Mouse (Mus musculus) midbrain, embryonic 13.5 days (tissue): ENCODE data around the gene Bbs4. TPM values are rescaled to one million over a fixed set of nuclear protein-coding genes. Genes with fewer than 3 reads are reported as not detected.

Source experiments
- ATAC-seq: fragments of 200-750 bp; cut with Nextera tagmentation; 2 replicates; pipeline ENCODE4 v1.8.0; 2017; ENCODE audit warnings: mild to moderate bottlenecking, moderate TSS enrichment, moderate library complexity
- H3K27ac ChIP-seq: fragments of 300-500 bp; sonication (generic); 2 replicates; pipeline ENCODE4 v1.5.1; 2015; ENCODE audit warnings: inconsistent platforms, mild to moderate bottlenecking, moderate library complexity
- H3K27me3 ChIP-seq: fragments of 300-500 bp; sonication (generic); 2 replicates; pipeline ENCODE4 v1.6.1; 2015; ENCODE audit warnings: mild to moderate bottlenecking, inconsistent platforms
- H3K36me3 ChIP-seq: fragments of 300-500 bp; sonication (generic); 2 replicates; pipeline ENCODE4 v1.6.1; 2015; ENCODE audit warnings: mild to moderate bottlenecking, inconsistent platforms
- H3K4me1 ChIP-seq: fragments of 300-500 bp; sonication (generic); replicated peaks from 2 replicates; pipeline ENCODE4 v1.6.1; 2015; ENCODE audit warnings: inconsistent platforms
- H3K4me2 ChIP-seq: fragments of 300-500 bp; sonication (generic); replicated peaks from 2 replicates; pipeline ENCODE4 v1.6.1; 2015; ENCODE audit warnings: moderate library complexity, mild to moderate bottlenecking, inconsistent platforms
- H3K4me3 ChIP-seq: fragments of 300-500 bp; sonication (generic); replicated peaks from 2 replicates; pipeline ENCODE4 v1.5.1; 2015; ENCODE audit warnings: mild to moderate bottlenecking, inconsistent platforms
- H3K9ac ChIP-seq: fragments of 300-500 bp; sonication (generic); replicated peaks from 2 replicates; pipeline ENCODE4 v1.6.1; 2015; ENCODE audit warnings: mild to moderate bottlenecking, inconsistent platforms
- H3K9me3 ChIP-seq: fragments of 300-500 bp; sonication (generic); 2 replicates; pipeline ENCODE4 v1.6.1; 2016; ENCODE audit warnings: mild to moderate bottlenecking, inconsistent platforms
- WGBS: fragments of 180-500 bp; shearing (Covaris S2); methylation state at CpG from one replicate; pipeline ENCODE4 v1.1.7; 2015; 5-methylcytosine and 5-hydroxymethylcytosine counted together
- polyA plus RNA-seq: library from polyadenylated mRNA; unstranded; fragments of >200 nt; fragmentation: Nextera tagmentation; extraction: Ambion mirVana; gene quantifications from 2 replicates; pipeline ENCODE4 v1.2.1, GENCODE M21; 2015

Gene Bbs4
- polyA plus RNA-seq, 1 experiment from 2014 or later = 41.6 TPM

- Histone ChIP-seq H3K9ac (no peak overlapping the region), H3K27me3 (no peaks in the 10 kb centered on the region), H3K4me1 (no peaks in the 10 kb centered on the region), H3K27ac (no peak overlapping the region), H3K4me2 (no peak overlapping the region), H3K9me3 (no peaks in the 10 kb centered on the region), H3K4me3 (no peak overlapping the region), H3K36me3 (peaks cover 68% of the 10 kb centered on the region)
- WGBS = 70% methylated on average over 5 of the region's 5 CpGs
- ATAC-seq = no peak
Measured at GRCm38 (mm10) chr9:59338411-59338810, 14.9 kb downstream of the Bbs4 start.

DNA sequence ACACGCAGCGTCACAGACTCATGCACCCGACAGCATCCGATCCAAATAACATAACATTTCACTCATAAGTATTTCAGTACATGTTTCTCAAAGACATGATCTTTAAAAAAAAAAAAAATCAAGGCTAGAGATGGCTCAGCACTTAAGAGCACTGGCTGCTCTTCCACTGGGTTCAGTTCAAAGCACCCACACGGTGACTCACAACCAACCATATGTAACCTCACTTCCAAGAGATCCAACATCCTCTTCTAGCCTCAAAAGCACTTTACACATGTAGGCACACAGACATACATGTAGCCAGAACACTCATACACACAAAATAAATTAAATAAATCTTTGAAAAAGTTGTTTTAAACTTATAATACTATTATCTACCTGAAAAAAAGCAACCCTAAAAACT, 15.4 kb downstream of the Bbs4 start:
- 94% methylated on average over 5 of the region's 5 CpGs for WGBS
- H3K4me2 ChIP-seq = no peak overlapping the region
- H3K27me3 ChIP-seq = no peaks in the 10 kb centered on the region
- no peaks in the 10 kb centered on the region for H3K4me1 ChIP-seq
- H3K9me3 ChIP-seq = no peaks in the 10 kb centered on the region
- H3K9ac ChIP-seq = no peak overlapping the region
- H3K27ac ChIP-seq = no peak overlapping the region
- no peak overlapping the region for H3K4me3 ChIP-seq
- ATAC-seq = no peak
- H3K36me3 ChIP-seq = peaks cover 70% of the 10 kb centered on the region

DNA sequence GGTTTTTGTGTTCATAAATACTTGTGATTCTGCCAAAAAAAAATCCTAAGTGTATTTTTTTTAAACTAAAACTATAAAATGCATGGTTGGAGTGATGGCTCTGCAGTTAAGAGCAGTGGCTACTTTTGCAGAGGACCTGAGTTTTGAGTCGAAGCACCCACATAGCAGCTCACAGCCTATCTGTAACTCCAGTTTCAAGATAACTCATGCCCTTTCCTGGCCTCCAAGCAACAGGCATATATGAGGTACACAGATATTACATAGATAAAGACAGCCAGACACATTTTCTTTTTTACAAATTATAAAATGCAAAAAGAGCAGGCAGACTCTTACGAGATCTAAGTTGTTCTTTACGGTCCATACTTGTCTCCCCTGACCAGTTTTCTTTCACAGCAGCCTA, 16.8 kb downstream of the Bbs4 start:
- no peaks in the 10 kb centered on the region for H3K9me3 ChIP-seq
- H3K36me3 ChIP-seq = peaks cover 70% of the 10 kb centered on the region
- H3K4me1 ChIP-seq = no peaks in the 10 kb centered on the region
- H3K9ac ChIP-seq = no peak overlapping the region
- H3K4me2 ChIP-seq = no peak overlapping the region
- no peaks in the 10 kb centered on the region for H3K27me3 ChIP-seq
- WGBS = 94% methylated on average over 3 of the region's 3 CpGs
- H3K27ac ChIP-seq = no peak overlapping the region
- no peak for ATAC-seq
- H3K4me3 ChIP-seq = no peak overlapping the region

DNA sequence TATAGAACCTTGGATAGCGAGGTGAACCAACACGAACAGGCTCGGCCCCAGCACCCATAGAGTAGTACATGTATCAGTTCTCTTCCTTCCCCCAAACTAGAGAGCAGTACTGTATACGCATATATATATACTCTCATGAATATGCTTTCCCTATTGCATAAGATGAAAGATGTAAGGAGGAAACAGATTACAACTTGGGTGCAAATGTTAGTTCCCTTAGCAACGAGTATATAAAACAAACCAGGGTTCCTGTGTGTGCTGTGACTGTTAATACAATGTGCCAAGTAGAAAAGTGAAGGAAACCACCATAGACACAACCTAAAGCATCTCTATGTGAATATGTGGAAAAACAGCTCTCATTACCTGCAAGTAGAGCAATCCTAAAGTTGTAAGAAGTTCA, 23.3 kb downstream of the Bbs4 start:
- Histone ChIP-seq H3K9ac (no peak overlapping the region), H3K4me3 (no peak overlapping the region), H3K36me3 (peaks cover 68% of the 10 kb centered on the region), H3K4me2 (no peak overlapping the region), H3K4me1 (no peaks in the 10 kb centered on the region), H3K9me3 (no peaks in the 10 kb centered on the region), H3K27ac (no peak overlapping the region), H3K27me3 (no peaks in the 10 kb centered on the region)
- 93% methylated on average over 5 of the region's 5 CpGs for WGBS
- ATAC-seq = no peak

GRCm38 (mm10) chr9:59324351-59324750, 29.0 kb downstream of the Bbs4 start:
- no peaks in the 10 kb centered on the region for H3K9me3 ChIP-seq
- H3K27ac ChIP-seq = no peak overlapping the region
- no peak overlapping the region for H3K9ac ChIP-seq
- no peaks in the 10 kb centered on the region for H3K27me3 ChIP-seq
- H3K4me3 ChIP-seq = no peak overlapping the region
- peaks cover 61% of the 10 kb centered on the region for H3K36me3 ChIP-seq
- no peak overlapping the region for H3K4me2 ChIP-seq
- H3K4me1 ChIP-seq = no peaks in the 10 kb centered on the region
- ATAC-seq = no peak

- Histone ChIP-seq H3K27me3 (no peaks in the 10 kb centered on the region), H3K4me2 (no peak overlapping the region), H3K4me3 (no peak overlapping the region), H3K36me3 (peaks cover 48% of the 10 kb centered on the region), H3K4me1 (no peaks in the 10 kb centered on the region), H3K9me3 (no peaks in the 10 kb centered on the region), H3K27ac (no peak overlapping the region), H3K9ac (no peak overlapping the region)
- no peak for ATAC-seq
- 92% methylated on average over 3 of the region's 3 CpGs for WGBS
Measured at GRCm38 (mm10) chr9:59316206-59316605, 37.1 kb downstream of the Bbs4 start.

GRCm38 (mm10) chr9:59311284-59311670, 42.0 kb downstream of the Bbs4 start:
- Histone ChIP-seq H3K4me1 (no peaks in the 10 kb centered on the region), H3K9me3 (no peaks in the 10 kb centered on the region), H3K27ac (no peak overlapping the region), H3K4me3 (no peak overlapping the region), H3K36me3 (peaks cover 66% of the 10 kb centered on the region), H3K4me2 (no peak overlapping the region), H3K27me3 (no peaks in the 10 kb centered on the region), H3K9ac (no peak overlapping the region)
- 83% methylated on average over 3 of the region's 3 CpGs for WGBS
- ATAC-seq = no peak

GRCm38 (mm10) chr9:59310582-59311283, 42.6 kb downstream of the Bbs4 start:
- Histone ChIP-seq H3K9me3 (no peaks in the 10 kb centered on the region), H3K4me2 (no peak overlapping the region), H3K27me3 (no peaks in the 10 kb centered on the region), H3K36me3 (peaks cover 70% of the 10 kb centered on the region), H3K27ac (no peak overlapping the region), H3K9ac (no peak overlapping the region), H3K4me3 (no peak overlapping the region), H3K4me1 (no peaks in the 10 kb centered on the region)
- ATAC-seq = no peak
- 94% methylated on average over 8 of the region's 8 CpGs for WGBS

DNA sequence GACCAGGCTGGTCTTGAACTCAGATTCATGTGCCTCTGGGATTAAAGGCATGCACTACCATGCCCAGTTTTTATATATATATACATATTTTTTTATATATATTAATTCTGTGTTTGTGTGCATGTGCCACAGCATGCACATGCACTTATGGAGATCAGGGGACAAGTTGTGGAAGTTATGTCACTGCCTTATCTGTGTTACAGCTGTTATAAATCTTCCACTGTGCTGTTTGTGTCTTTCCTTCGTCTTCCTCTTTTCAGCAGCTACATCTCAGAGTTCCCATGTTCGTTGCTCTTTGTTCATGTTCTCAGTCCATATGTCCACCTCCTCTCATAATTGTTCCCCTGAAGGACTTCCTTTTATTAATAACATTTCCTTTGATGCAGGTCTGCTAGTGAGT, 45.4 kb downstream of the Bbs4 start:
- Histone ChIP-seq H3K27me3 (no peaks in the 10 kb centered on the region), H3K9ac (no peak overlapping the region), H3K4me3 (no peak overlapping the region), H3K36me3 (peaks cover 65% of the 10 kb centered on the region), H3K9me3 (no peaks in the 10 kb centered on the region), H3K4me2 (no peak overlapping the region), H3K4me1 (no peaks in the 10 kb centered on the region), H3K27ac (no peak overlapping the region)
- 94% methylated on average over 2 of the region's 2 CpGs for WGBS
- no peak for ATAC-seq

- Histone ChIP-seq H3K9me3 (no peaks in the 10 kb centered on the region), H3K4me3 (no peak overlapping the region), H3K9ac (no peak overlapping the region), H3K27me3 (no peaks in the 10 kb centered on the region), H3K36me3 (peaks cover 30% of the 10 kb centered on the region), H3K4me2 (no peak overlapping the region), H3K27ac (no peak overlapping the region), H3K4me1 (peaks cover 14% of the 10 kb centered on the region)
- WGBS = 94% methylated on average over 2 of the region's 2 CpGs
- ATAC-seq = no peak
Measured at GRCm38 (mm10) chr9:59296419-59296818, 56.9 kb downstream of the Bbs4 start.

- no peak for ATAC-seq
- H3K9me3 ChIP-seq = no peaks in the 10 kb centered on the region
- H3K9ac ChIP-seq = peak overlapping the region; percentile 88
- 56% methylated on average over 3 of the region's 3 CpGs for WGBS
- no peaks in the 10 kb centered on the region for H3K27me3 ChIP-seq
- peaks cover 3% of the 10 kb centered on the region for H3K36me3 ChIP-seq
- H3K4me1 ChIP-seq = peaks cover 32% of the 10 kb centered on the region
- no peak overlapping the region for H3K27ac ChIP-seq
- H3K4me3 ChIP-seq = peak overlapping the region; percentile 75
- H3K4me2 ChIP-seq = peak overlapping the region; percentile 76
Measured at GRCm38 (mm10) chr9:59292493-59292875, 60.8 kb downstream of the Bbs4 start.

GRCm38 (mm10) chr9:59291688-59292492, 61.4 kb downstream of the Bbs4 start:
- H3K9ac ChIP-seq = peak overlapping the region; percentile 88
- WGBS = 1% methylated on average over 50 of the region's 50 CpGs
- no peaks in the 10 kb centered on the region for H3K27me3 ChIP-seq
- peak overlapping the region; percentile 75 for H3K4me3 ChIP-seq
- peaks cover 32% of the 10 kb centered on the region for H3K4me1 ChIP-seq
- H3K4me2 ChIP-seq = peak overlapping the region; percentile 76
- H3K9me3 ChIP-seq = no peaks in the 10 kb centered on the region
- H3K27ac ChIP-seq = peak overlapping the region; percentile 85
- no peak for ATAC-seq
- no peaks in the 10 kb centered on the region for H3K36me3 ChIP-seq
